Mouse (Mus musculus) embryo, embryonic 9.5 days (tissue): Measurements from ENCODE around the gene Relt.
"Not testable (repeated sequence)": the region's sequence is repeated elsewhere in the genome, so short reads cannot be mapped to it uniquely, and the experiment has no call there.

Experiments used
- DNase-seq: peaks from one replicate; pipeline ENCODE4 v3.0.0-alpha.2; 2017; ENCODE audit errors: extremely low spot score

Relt gene

GRCm38 (mm10) chr7:100875822-100876221 lies 12.6 kb upstream of the Relt start:
- DNase-seq, result no peak

- DNase-seq, result no peak
Measured at GRCm38 (mm10) chr7:100873197-100873596, 10.0 kb upstream of the Relt start.

- DNase-seq, result no peak
Measured at GRCm38 (mm10) chr7:100871892-100872291, 8.6 kb upstream of the Relt start.

- no peak for DNase-seq
Measured at GRCm38 (mm10) chr7:100871355-100871754, 8.1 kb upstream of the Relt start.

GRCm38 (mm10) chr7:100869877-100870629 lies 6.8 kb upstream of the Relt start:
- no peak for DNase-seq

- no peak for DNase-seq
Measured at GRCm38 (mm10) chr7:100868551-100868950, 5.3 kb upstream of the Relt start.

GRCm38 (mm10) chr7:100867561-100867960 lies 4.3 kb upstream of the Relt start:
- DNase-seq, result no peak

GRCm38 (mm10) chr7:100866675-100867074 lies 3.4 kb upstream of the Relt start:
- DNase-seq, result peak; percentile 54

- DNase-seq, result no peak
Measured at GRCm38 (mm10) chr7:100862353-100862752, 893 bp downstream of the Relt start.

- DNase-seq, result no peak
Measured at GRCm38 (mm10) chr7:100861209-100861608, 2.0 kb downstream of the Relt start.

- DNase-seq, result no peak
Measured at GRCm38 (mm10) chr7:100860450-100860849, 2.8 kb downstream of the Relt start.

GRCm38 (mm10) chr7:100855795-100856573 lies 7.3 kb downstream of the Relt start:
- no peak for DNase-seq

GRCm38 (mm10) chr7:100855300-100855699 lies 7.9 kb downstream of the Relt start:
- no peak for DNase-seq

GRCm38 (mm10) chr7:100854861-100855260 lies 8.4 kb downstream of the Relt start:
- DNase-seq, result no peak

- peak; percentile 50 for DNase-seq
Measured at GRCm38 (mm10) chr7:100854137-100854814, 9.0 kb downstream of the Relt start.

GRCm38 (mm10) chr7:100853396-100853795 lies 9.8 kb downstream of the Relt start:
- DNase-seq, result no peak

GRCm38 (mm10) chr7:100851481-100852356 lies 11.5 kb downstream of the Relt start:
- no peak for DNase-seq

GRCm38 (mm10) chr7:100849508-100849907 lies 13.7 kb downstream of the Relt start:
- no peak for DNase-seq

- DNase-seq, result peak; percentile 54
Measured at GRCm38 (mm10) chr7:100848744-100849143, 14.5 kb downstream of the Relt start.

- DNase-seq, result no peak
Measured at GRCm38 (mm10) chr7:100847131-100847530, 16.1 kb downstream of the Relt start.

GRCm38 (mm10) chr7:100846033-100846432 lies 17.2 kb downstream of the Relt start:
- DNase-seq, result not testable (repeated sequence)
